Mouse (Mus musculus) limb, embryonic 13.5 days (tissue): ENCODE measurements around the gene Ifna6. TPM values are rescaled to one million over a fixed set of nuclear protein-coding genes. Genes with fewer than 3 reads are reported as not detected.

Experiments
- polyA plus RNA-seq: library from polyadenylated mRNA; unstranded; fragments of >200 nt; fragmentation: Nextera tagmentation; extraction: Ambion mirVana; gene quantifications from 2 replicates; pipeline ENCODE4 v1.2.1, GENCODE M21; 2015

Gene Ifna6
- polyA plus RNA-seq, 1 experiment from 2014 or later, result not detected

Other genes starting within 250 kb of the Ifna6 start
- not detected in 2 replicates for gene Ifna9, start 235.0 kb upstream of the Ifna6 start, polyA plus RNA-seq
- not detected in 2 replicates for gene Ifna12, start 224.0 kb upstream of the Ifna6 start, polyA plus RNA-seq
- not detected in 2 replicates for gene C87499, start 193.0 kb upstream of the Ifna6 start, polyA plus RNA-seq
- not detected in 2 replicates for gene Ifna13, start 183.0 kb upstream of the Ifna6 start, polyA plus RNA-seq
- not detected in 2 replicates for gene Ifna16, start 150.5 kb upstream of the Ifna6 start, polyA plus RNA-seq
- gene Ifna2, start 143.5 kb upstream of the Ifna6 start, polyA plus RNA-seq, result not detected in 2 replicates
- not detected in 2 replicates for gene Ifnab, start 136.1 kb upstream of the Ifna6 start, polyA plus RNA-seq
- gene Gm26566, start 105.6 kb upstream of the Ifna6 start, polyA plus RNA-seq, result 1.0 and 1.1 TPM in 2 replicates
- gene Klhl9, start 105.0 kb upstream of the Ifna6 start, polyA plus RNA-seq, result 123 and 130 TPM in 2 replicates
- not detected in 2 replicates for gene Gm13271, start 72.5 kb upstream of the Ifna6 start, polyA plus RNA-seq
- 0.34 and 0.45 TPM in 2 replicates for gene Gm13283, start 67.3 kb upstream of the Ifna6 start, polyA plus RNA-seq
- gene Gm13290, start 53.6 kb upstream of the Ifna6 start, polyA plus RNA-seq, result 0.46 and 0.59 TPM in 2 replicates
- gene Gm13289, start 50.5 kb upstream of the Ifna6 start, polyA plus RNA-seq, result not detected in 2 replicates
- not detected in 2 replicates for gene Gm13272, start 47.6 kb upstream of the Ifna6 start, polyA plus RNA-seq
- gene Ifnz, start 45.3 kb upstream of the Ifna6 start, polyA plus RNA-seq, result 0.27 and 0.41 TPM in 2 replicates
- not detected in 2 replicates for gene Gm13276, start 41.7 kb upstream of the Ifna6 start, polyA plus RNA-seq
- gene Gm13277, start 38.8 kb upstream of the Ifna6 start, polyA plus RNA-seq, result not detected in 2 replicates
- not detected in 2 replicates for gene Gm13278, start 35.9 kb upstream of the Ifna6 start, polyA plus RNA-seq
- not detected in 2 replicates for gene Gm13275, start 32.9 kb upstream of the Ifna6 start, polyA plus RNA-seq
- gene Gm13279, start 30.0 kb upstream of the Ifna6 start, polyA plus RNA-seq, result not detected in 2 replicates
- 0.76 and 1.0 TPM in 2 replicates for gene Gm13285, start 27.8 kb upstream of the Ifna6 start, polyA plus RNA-seq
- gene Gm13287, start 24.2 kb upstream of the Ifna6 start, polyA plus RNA-seq, result not detected in 2 replicates
- not detected in 2 replicates for gene Gm13288, start 21.9 kb upstream of the Ifna6 start, polyA plus RNA-seq
- not detected in 2 replicates for gene Ifna7, start 11.2 kb upstream of the Ifna6 start, polyA plus RNA-seq
- not detected in 2 replicates for gene Ifna11, start 7.5 kb upstream of the Ifna6 start, polyA plus RNA-seq
- not detected in 2 replicates for gene Ifna5, start 8.1 kb downstream of the Ifna6 start, polyA plus RNA-seq
- gene Ifna4, start 14.4 kb downstream of the Ifna6 start, polyA plus RNA-seq, result not detected in 2 replicates
- gene Ifna1, start 22.7 kb downstream of the Ifna6 start, polyA plus RNA-seq, result not detected in 2 replicates
- gene Ifne, start 52.8 kb downstream of the Ifna6 start, polyA plus RNA-seq, result not detected in 2 replicates